Mouse (Mus musculus) lung, embryonic 14.5 days (tissue): Measurements from ENCODE around the gene Tnk1. TPM values are rescaled to one million over a fixed set of nuclear protein-coding genes. Genes with fewer than 3 reads are reported as not detected.

ENCODE experiments used
- ATAC-seq: fragments of 200-750 bp; cut with Nextera tagmentation; 2 replicates; pipeline ENCODE4 v1.8.0; 2017; ENCODE audit warnings: mild to moderate bottlenecking, moderate TSS enrichment, moderate library complexity; ENCODE audit not compliant: insufficient read depth
- DNase-seq: peaks from one replicate; pipeline ENCODE4 v3.0.0-alpha.2; 2015
- H3K27ac ChIP-seq: fragments of 300-500 bp; sonication (generic); 2 replicates; pipeline ENCODE4 v1.5.1; 2014; ENCODE audit warnings: low read depth, mild to moderate bottlenecking, moderate library complexity
- H3K27me3 ChIP-seq: fragments of 300-500 bp; sonication (generic); 2 replicates; pipeline ENCODE4 v1.6.1; 2014; ENCODE audit warnings: low read length, control low read depth; ENCODE audit not compliant: insufficient read depth
- H3K36me3 ChIP-seq: fragments of 300-500 bp; sonication (generic); 2 replicates; pipeline ENCODE4 v1.6.1; 2014; ENCODE audit warnings: control low read depth; ENCODE audit not compliant: insufficient read depth
- H3K4me1 ChIP-seq: fragments of 300-500 bp; sonication (generic); 2 replicates; pipeline ENCODE4 v1.6.1; 2014; ENCODE audit warnings: antibody characterized with exemption, control low read depth; ENCODE audit not compliant: insufficient read depth
- H3K4me2 ChIP-seq: fragments of 300-500 bp; sonication (generic); 2 replicates; pipeline ENCODE4 v1.6.1; 2014; ENCODE audit warnings: mild to moderate bottlenecking
- H3K4me3 ChIP-seq: fragments of 300-500 bp; sonication (generic); 2 replicates; pipeline ENCODE4 v1.5.1; 2014; ENCODE audit warnings: low read depth, low read length
- H3K9ac ChIP-seq: fragments of 300-500 bp; sonication (generic); 2 replicates; pipeline ENCODE4 v1.6.1; 2014
- H3K9me3 ChIP-seq: fragments of 300-500 bp; sonication (generic); 2 replicates; pipeline ENCODE4 v1.6.1; 2016; ENCODE audit warnings: low read depth, low read length, control low read depth
- CTCF ChIP-seq: IDR thresholded peaks from 2 replicates; pipeline ENCODE4 v1.5.1; 2016; ENCODE audit warnings: antibody characterized with exemption, low read depth
- WGBS: fragments of 180-500 bp; shearing (Covaris S2); extraction: QIAGEN DNeasy Blood & Tissue Kit; methylation state at CpG from one replicate; pipeline ENCODE4 v1.1.7; 2014; 5-methylcytosine and 5-hydroxymethylcytosine counted together
- polyA plus RNA-seq: library from polyadenylated mRNA; unstranded; fragments of >200 nt; fragmentation: Nextera tagmentation; extraction: Ambion mirVana; gene quantifications from 2 replicates; pipeline ENCODE4 v1.2.1, GENCODE M21; 2014

The Tnk1 gene
- polyA plus RNA-seq: 5.9 and 6.1 TPM in 2 replicates

DNA sequence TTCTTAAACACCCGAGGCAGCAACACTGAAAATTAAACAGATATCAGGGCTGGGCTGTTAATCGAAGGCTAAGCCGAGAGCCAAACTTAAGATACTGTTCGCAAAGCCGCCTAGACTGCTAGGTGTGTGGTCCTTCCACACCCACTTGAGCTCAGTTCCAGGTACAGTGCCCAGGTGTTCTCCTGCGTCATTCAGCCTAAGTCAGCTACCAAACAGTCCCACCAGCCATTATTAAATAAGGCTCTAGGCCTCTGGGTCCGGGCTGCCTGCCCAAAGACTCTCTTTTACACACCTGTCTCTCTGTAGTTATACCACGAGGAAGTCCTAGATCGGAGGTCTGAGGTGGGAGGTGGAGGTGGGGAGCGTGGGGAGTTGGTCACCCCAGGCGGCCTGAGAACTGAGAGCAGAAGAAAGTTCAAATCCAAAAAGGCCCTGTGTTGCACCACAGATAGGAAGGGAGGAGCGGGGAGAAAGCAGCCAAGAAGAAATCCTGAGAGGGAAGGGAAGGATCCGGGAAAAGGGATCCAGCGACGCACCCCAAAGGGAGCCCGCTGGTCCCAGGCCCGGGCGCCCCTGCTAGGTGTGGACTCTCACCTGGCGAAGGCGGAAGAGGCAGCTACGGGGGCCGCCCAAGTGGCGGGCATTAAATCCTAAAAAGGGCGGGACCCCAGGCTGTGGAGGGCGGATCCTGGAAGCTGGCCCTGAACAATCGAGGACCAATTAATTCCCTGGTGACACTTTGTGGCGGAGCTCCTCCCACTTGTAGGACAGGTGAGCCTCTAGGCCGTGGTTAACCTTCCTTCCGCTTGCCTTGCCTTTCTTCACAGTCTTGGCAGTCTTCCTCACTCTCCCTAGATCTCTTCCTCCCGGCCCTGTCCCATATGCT, at the start of gene Tnk1:
Gene Tnk1 (minus strand): TSS at position 618 of the 886 bp plus-strand sequence.
- peak within 1 kb of the TSS; percentile 31 for H3K4me3 ChIP-seq
- peak; percentile 70 for DNase-seq
- H3K27ac ChIP-seq: peak within 1 kb of the TSS; percentile 63

GRCm38 (mm10) chr11:69904311-69904710, 45.8 kb upstream of the Tnk1 start:
- Histone ChIP-seq H3K4me3 (no peak overlapping the region), H3K36me3 (peaks cover 59% of the 10 kb centered on the region), H3K9ac (no peak overlapping the region), H3K27me3 (no peaks in the 10 kb centered on the region), H3K27ac (no peak overlapping the region), H3K4me2 (no peak overlapping the region), H3K9me3 (no peaks in the 10 kb centered on the region), H3K4me1 (0 out of 2 replicates have a peak, but pooled peaks cover 5% of the 10 kb centered on the region)
- 91% methylated on average over 9 of the region's 9 CpGs for WGBS
- TF ChIP-seq CTCF: no peak
- no peak for ATAC-seq
- no peak for DNase-seq

More for the DNA sequence above, at the start of gene Tnk1:
- no peak for TF ChIP-seq CTCF
- peak; percentile 59 for ATAC-seq
- H3K27me3 ChIP-seq: peaks cover 12% of the 10 kb centered on the region
- peak within 1 kb of the TSS; percentile 53 for H3K4me2 ChIP-seq
- H3K9ac ChIP-seq: peak within 1 kb of the TSS; percentile 50
- no peaks in the 10 kb centered on the region for H3K4me1 ChIP-seq
- 14% methylated on average over 30 of the region's 30 CpGs for WGBS
- H3K9me3 ChIP-seq: no peaks in the 10 kb centered on the region
- H3K36me3 ChIP-seq: 0 out of 2 replicates have a peak, but pooled peaks cover 3% of the 10 kb centered on the region

GRCm38 (mm10) chr11:69902972-69903371, 44.4 kb upstream of the Tnk1 start:
- Histone ChIP-seq H3K4me1 (0 out of 2 replicates have a peak, but pooled peaks cover 5% of the 10 kb centered on the region), H3K4me3 (peak overlapping the region; percentile 84), H3K27me3 (no peaks in the 10 kb centered on the region), H3K27ac (no peak overlapping the region), H3K4me2 (peak overlapping the region; percentile 99), H3K9ac (no peak overlapping the region; the same call in 1 of the 2 replicates), H3K9me3 (no peaks in the 10 kb centered on the region), H3K36me3 (peaks cover 46% of the 10 kb centered on the region)
- no peak for ATAC-seq
- 86% methylated on average over 13 of the region's 13 CpGs for WGBS
- no peak for DNase-seq
- no peak for TF ChIP-seq CTCF

- under 1% methylated on average over 38 of the region's 39 CpGs for WGBS
- H3K36me3 ChIP-seq: peaks cover 36% of the 10 kb centered on the region
- H3K4me3 ChIP-seq: peak overlapping the region; percentile 84
- no peaks in the 10 kb centered on the region for H3K9me3 ChIP-seq
- peak overlapping the region; percentile 99 for H3K4me2 ChIP-seq
- peak overlapping the region; percentile 89 for H3K9ac ChIP-seq
- no peak for TF ChIP-seq CTCF
- ATAC-seq (no peak), DNase-seq (peak; percentile 15)
- H3K27ac ChIP-seq: peak overlapping the region; percentile 98
- H3K27me3 ChIP-seq: no peaks in the 10 kb centered on the region
- H3K4me1 ChIP-seq: 0 out of 2 replicates have a peak, but pooled peaks cover 5% of the 10 kb centered on the region
Observed at GRCm38 (mm10) chr11:69901993-69902392, 43.5 kb upstream of the Tnk1 start.

DNA sequence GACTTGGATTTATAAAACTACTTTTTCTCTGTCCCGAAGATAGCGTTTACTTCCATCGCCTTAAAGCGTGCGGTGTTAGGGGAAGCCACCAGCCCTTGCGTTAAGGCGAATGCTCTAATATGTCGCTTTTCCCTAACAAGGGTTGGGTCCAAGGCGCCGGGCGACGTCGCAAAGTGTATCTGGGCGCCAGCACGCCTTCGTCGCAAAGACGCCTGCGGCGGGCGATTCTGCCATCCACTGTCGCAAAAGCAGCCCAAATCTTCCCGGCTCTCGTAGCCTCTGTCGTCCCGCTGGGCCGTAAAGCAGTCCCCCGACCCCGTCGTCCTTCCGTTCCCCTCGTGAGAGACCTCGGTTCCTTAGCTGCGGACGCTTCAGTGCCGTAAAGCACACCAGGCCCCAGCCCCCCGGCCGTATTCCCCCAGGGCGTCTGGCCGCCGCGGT, 42.9 kb upstream of the Tnk1 start:
- H3K9ac ChIP-seq: peak overlapping the region; percentile 89
- no peaks in the 10 kb centered on the region for H3K9me3 ChIP-seq
- ATAC-seq: peak; percentile 79
- peak overlapping the region; percentile 99 for H3K4me2 ChIP-seq
- TF ChIP-seq CTCF: no peak
- WGBS: under 1% methylated on average over 42 of the region's 42 CpGs
- H3K36me3 ChIP-seq: peaks cover 30% of the 10 kb centered on the region
- 0 out of 2 replicates have a peak, but pooled peaks cover 5% of the 10 kb centered on the region for H3K4me1 ChIP-seq
- no peaks in the 10 kb centered on the region for H3K27me3 ChIP-seq
- H3K4me3 ChIP-seq: peak overlapping the region; percentile 84
- peak; percentile 99 for DNase-seq
- peak overlapping the region; percentile 98 for H3K27ac ChIP-seq

DNA sequence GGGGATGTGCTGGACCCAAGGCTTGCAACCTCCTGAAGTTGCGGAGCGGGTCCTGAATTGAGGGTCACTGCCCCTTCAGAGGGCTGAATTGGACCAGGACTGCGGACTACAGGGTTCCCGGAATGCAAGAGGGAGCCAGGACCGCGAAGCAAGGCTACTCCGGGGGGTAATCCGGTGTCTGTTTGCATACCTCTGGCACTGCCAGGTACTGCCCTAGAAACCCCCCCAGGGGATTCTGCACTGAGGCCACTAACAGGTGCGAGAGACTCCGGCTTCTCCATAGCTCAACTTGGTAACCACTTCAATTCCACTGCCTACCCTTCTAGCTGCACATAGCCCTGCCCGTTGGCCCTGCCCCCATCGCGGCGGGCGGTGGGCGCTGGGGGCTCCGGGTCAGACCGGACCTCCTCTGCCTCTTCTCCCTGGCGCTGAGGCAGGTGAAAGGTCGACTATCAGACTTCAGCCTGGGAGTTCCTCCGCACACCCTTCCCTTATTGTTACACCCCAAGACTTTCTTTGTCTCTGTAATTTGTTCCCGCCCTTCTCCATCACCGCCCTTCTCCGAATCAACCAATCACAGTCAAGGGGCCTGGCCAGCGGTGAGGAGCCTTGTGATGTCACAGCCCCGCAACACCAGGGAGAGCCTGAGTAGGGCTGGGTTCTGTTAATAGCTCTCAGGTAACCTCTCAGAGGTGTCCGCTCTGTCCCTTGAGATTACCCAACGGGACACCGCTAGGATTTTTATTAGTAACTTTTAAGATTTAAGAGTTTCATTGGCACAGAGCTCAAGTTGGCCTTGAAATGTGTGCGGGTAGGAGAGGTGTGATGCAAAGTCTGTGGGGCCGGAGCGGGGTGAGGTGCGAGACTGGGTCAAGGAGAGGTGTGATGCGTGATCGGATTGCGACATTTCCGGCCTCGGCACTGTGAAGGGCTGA, 42.2 kb upstream of the Tnk1 start, which contains the start of the genes 2810408A11Rik and Neurl4:
Gene 2810408A11Rik (minus strand): TSS at position 517 of the 935 bp plus-strand sequence.
Gene Neurl4 (plus strand): TSS at position 602 of the 935 bp plus-strand sequence.
- no peak for TF ChIP-seq CTCF
- peak within 1 kb of the TSS; percentile 99 for H3K4me2 ChIP-seq

More for the DNA sequence above, 42.2 kb upstream of the Tnk1 start, which contains the start of the genes 2810408A11Rik and Neurl4:
- Histone ChIP-seq H3K9ac (peak within 1 kb of the TSS; percentile 89), H3K4me3 (peak within 1 kb of the TSS; percentile 84), H3K27me3 (no peaks in the 10 kb centered on the region), H3K36me3 (peaks cover 23% of the 10 kb centered on the region), H3K9me3 (no peaks in the 10 kb centered on the region), H3K4me1 (0 out of 2 replicates have a peak, but pooled peaks cover 5% of the 10 kb centered on the region), H3K27ac (peak within 1 kb of the TSS; percentile 98)
- under 1% methylated on average over 38 of the region's 38 CpGs for WGBS
- peak; percentile 96 for DNase-seq
- peak; percentile 93 for ATAC-seq
